Mouse (Mus musculus) liver, embryonic 11.5 days (tissue): Measurements from ENCODE around the gene Elmo3. TPM values are rescaled to one million over a fixed set of nuclear protein-coding genes. Genes with fewer than 3 reads are reported as not detected.

Source experiments
- ATAC-seq: fragments of 200-750 bp; cut with Nextera tagmentation; replicated peaks from 2 replicates; pipeline ENCODE4 v1.8.0; 2017; ENCODE audit warnings: moderate number of reproducible peaks, mild to moderate bottlenecking, moderate TSS enrichment, moderate library complexity; ENCODE audit not compliant: low FRiP score
- DNase-seq: peaks from one replicate; pipeline ENCODE4 v3.0.0-alpha.2; 2017; ENCODE audit warnings: low spot score
- H3K27ac ChIP-seq: fragments of 300-500 bp; sonication (generic); 2 replicates; pipeline ENCODE4 v1.5.1; 2014; ENCODE audit warnings: mild to moderate bottlenecking, low read depth, low read length, control low read depth
- H3K27me3 ChIP-seq: fragments of 300-500 bp; sonication (generic); replicated peaks from 2 replicates; pipeline ENCODE4 v1.6.1; 2014; ENCODE audit warnings: low read length, mixed read lengths; ENCODE audit not compliant: control insufficient read depth, insufficient read depth
- H3K36me3 ChIP-seq: fragments of 300-500 bp; sonication (generic); 2 replicates; pipeline ENCODE4 v1.6.1; 2014; ENCODE audit warnings: mild to moderate bottlenecking, low read length, moderate library complexity, mixed read lengths; ENCODE audit not compliant: control insufficient read depth, insufficient read depth
- H3K4me1 ChIP-seq: fragments of 300-500 bp; sonication (generic); replicated peaks from 2 replicates; pipeline ENCODE4 v1.6.1; 2014; ENCODE audit warnings: low read length, mixed read lengths; ENCODE audit not compliant: control insufficient read depth, insufficient read depth
- H3K4me2 ChIP-seq: fragments of 300-500 bp; sonication (generic); 2 replicates; pipeline ENCODE4 v1.6.1; 2014; ENCODE audit warnings: mild to moderate bottlenecking, control low read depth, moderate library complexity
- H3K4me3 ChIP-seq: fragments of 300-500 bp; sonication (generic); 2 replicates; pipeline ENCODE4 v1.5.1; 2014; ENCODE audit warnings: low read depth, low read length, control low read depth
- H3K9ac ChIP-seq: fragments of 300-500 bp; sonication (generic); 2 replicates; pipeline ENCODE4 v1.6.1; 2014; ENCODE audit warnings: low read depth, low read length, control low read depth
- H3K9me3 ChIP-seq: fragments of 300-500 bp; sonication (generic); 2 replicates; pipeline ENCODE4 v1.6.1; 2016; ENCODE audit warnings: low read length, inconsistent platforms, mixed read lengths; ENCODE audit not compliant: control insufficient read depth
- WGBS: fragments of 180-500 bp; shearing (Covaris S2); extraction: QIAGEN DNeasy Blood & Tissue Kit; methylation state at CpG from one replicate; pipeline ENCODE4 v1.1.7; 2014; 5-methylcytosine and 5-hydroxymethylcytosine counted together
- polyA plus RNA-seq: library from polyadenylated mRNA; unstranded; fragments of >200 nt; fragmentation: Nextera tagmentation; extraction: Ambion mirVana; gene quantifications from 2 replicates; pipeline ENCODE4 v1.2.1, GENCODE M21; 2014

The Elmo3 gene
- polyA plus RNA-seq, 1 experiment from 2014 or later, result 2.6 TPM

- Histone ChIP-seq H3K4me2 (peak within 1 kb of the TSS; percentile 81), H3K36me3 (no peaks in the 10 kb centered on the region), H3K27ac (no peak within 1 kb of the TSS), H3K9ac (peak within 1 kb of the TSS; percentile 75), H3K4me1 (peaks cover 34% of the 10 kb centered on the region), H3K9me3 (peaks cover 6% of the 10 kb centered on the region; the same call in 1 of the 2 replicates), H3K27me3 (peaks cover 49% of the 10 kb centered on the region), H3K4me3 (peak within 1 kb of the TSS; percentile 64)
- 2% methylated on average over 54 of the region's 54 CpGs for WGBS
- peak; percentile 78 for DNase-seq
- peak; percentile 80 for ATAC-seq
These were observed 41.1 kb upstream of the Elmo3 start, which contains the start of the genes Tradd and Fbxl8 for GRCm38 (mm10) chr8:105264024-105264982. Gene Tradd, minus strand, starts transcription at chr8:105264609. Gene Fbxl8, plus strand, starts transcription at chr8:105264648.

GRCm38 (mm10) chr8:105265128-105265527 lies 40.3 kb upstream of the Elmo3 start:
- Histone ChIP-seq H3K4me2 (peak overlapping the region; percentile 81), H3K27me3 (peaks cover 49% of the 10 kb centered on the region), H3K27ac (no peak overlapping the region), H3K4me3 (peak overlapping the region; percentile 64), H3K9ac (peak overlapping the region; percentile 75), H3K9me3 (peaks cover 6% of the 10 kb centered on the region; the same call in 1 of the 2 replicates), H3K36me3 (no peaks in the 10 kb centered on the region), H3K4me1 (peaks cover 35% of the 10 kb centered on the region)
- ATAC-seq, result 0 out of 2 replicates have a peak, but pooled peaks have one; percentile 24
- no peak for DNase-seq
- 13% methylated on average over 10 of the region's 10 CpGs for WGBS

GRCm38 (mm10) chr8:105266775-105267174 lies 38.6 kb upstream of the Elmo3 start:
- 19% methylated on average over 13 of the region's 13 CpGs for WGBS

GRCm38 (mm10) chr8:105268342-105269074 lies 36.9 kb upstream of the Elmo3 start:
- peaks cover 32% of the 10 kb centered on the region for H3K4me1 ChIP-seq
- DNase-seq (peak; percentile 65), ATAC-seq (peak; percentile 3; the same call in 1 of the 2 replicates)
- H3K36me3 ChIP-seq, result no peaks in the 10 kb centered on the region
- H3K9ac ChIP-seq, result peak overlapping the region; percentile 28
- H3K9me3 ChIP-seq, result peaks cover 6% of the 10 kb centered on the region; the same call in 1 of the 2 replicates
- peak overlapping the region; percentile 73 for H3K4me2 ChIP-seq
- no peak overlapping the region for H3K27ac ChIP-seq
- H3K27me3 ChIP-seq, result peaks cover 79% of the 10 kb centered on the region
- H3K4me3 ChIP-seq, result peak overlapping the region; percentile 45
- 4% methylated on average over 65 of the region's 65 CpGs for WGBS

More at GRCm38 (mm10) chr8:105266775-105267174, 38.6 kb upstream of the Elmo3 start:
- Histone ChIP-seq H3K27ac (no peak overlapping the region), H3K36me3 (no peaks in the 10 kb centered on the region), H3K9ac (no peak overlapping the region), H3K4me2 (no peak overlapping the region), H3K4me3 (no peak overlapping the region), H3K27me3 (peaks cover 62% of the 10 kb centered on the region), H3K9me3 (peaks cover 6% of the 10 kb centered on the region; the same call in 1 of the 2 replicates), H3K4me1 (peaks cover 35% of the 10 kb centered on the region)
- DNase-seq (no peak), ATAC-seq (no peak)

GRCm38 (mm10) chr8:105269075-105269458 lies 36.3 kb upstream of the Elmo3 start:
- H3K4me2 ChIP-seq, result peak overlapping the region; percentile 73
- 6% methylated on average over 10 of the region's 10 CpGs for WGBS
- peaks cover 30% of the 10 kb centered on the region for H3K4me1 ChIP-seq
- no peak for DNase-seq
- H3K27me3 ChIP-seq, result peaks cover 83% of the 10 kb centered on the region
- H3K9me3 ChIP-seq, result peaks cover 6% of the 10 kb centered on the region; the same call in 1 of the 2 replicates
- H3K36me3 ChIP-seq, result no peaks in the 10 kb centered on the region
- H3K4me3 ChIP-seq, result peak overlapping the region; percentile 45
- no peak overlapping the region for H3K27ac ChIP-seq
- no peak overlapping the region for H3K9ac ChIP-seq
- ATAC-seq, result no peak

GRCm38 (mm10) chr8:105269461-105269947 lies 35.9 kb upstream of the Elmo3 start, which contains the start of gene Hsf4:
Gene Hsf4, plus strand, starts transcription at chr8:105269801.
- Histone ChIP-seq H3K9me3 (peaks cover 6% of the 10 kb centered on the region; the same call in 1 of the 2 replicates), H3K27me3 (peaks cover 87% of the 10 kb centered on the region), H3K9ac (no peak within 1 kb of the TSS; the same call in 1 of the 2 replicates), H3K27ac (no peak within 1 kb of the TSS), H3K4me3 (peak within 1 kb of the TSS; percentile 45), H3K4me2 (peak within 1 kb of the TSS; percentile 73), H3K4me1 (peaks cover 30% of the 10 kb centered on the region), H3K36me3 (no peaks in the 10 kb centered on the region)
- no peak for DNase-seq
- WGBS, result 2% methylated on average over 42 of the region's 42 CpGs
- 0 out of 2 replicates have a peak, but pooled peaks have one; percentile 22 for ATAC-seq

- H3K4me2 ChIP-seq, result peak overlapping the region; percentile 73
- no peak overlapping the region for H3K9ac ChIP-seq
- DNase-seq (no peak), ATAC-seq (no peak)
- peaks cover 23% of the 10 kb centered on the region for H3K4me1 ChIP-seq
- H3K36me3 ChIP-seq, result no peaks in the 10 kb centered on the region
- H3K4me3 ChIP-seq, result peak overlapping the region; percentile 45
- H3K27me3 ChIP-seq, result peaks cover 95% of the 10 kb centered on the region
- 6% methylated on average over 39 of the region's 39 CpGs for WGBS
- peaks cover 6% of the 10 kb centered on the region; the same call in 1 of the 2 replicates for H3K9me3 ChIP-seq
- H3K27ac ChIP-seq, result no peak overlapping the region
These were observed 35.1 kb upstream of the Elmo3 start for GRCm38 (mm10) chr8:105270101-105270915.
